Mouse (Mus musculus) heart, postnatal 0 days (tissue): ENCODE measurements at regions not wholly inside any gene's neighbourhood (a gene's known extent, or its start where the extent isn't known, plus 50 kb on each side); places are given as distances from the start of the nearest gene placed in this dataset.

Experiments used
- CTCF ChIP-seq: IDR thresholded peaks from 2 replicates; pipeline ENCODE4 v1.5.1; 2016; ENCODE audit warnings: antibody characterized with exemption, control low read depth, low read depth
- EP300 ChIP-seq: IDR thresholded peaks from 2 replicates; pipeline ENCODE4 v1.6.1; 2016; ENCODE audit warnings: antibody characterized with exemption, low read depth

DNA sequence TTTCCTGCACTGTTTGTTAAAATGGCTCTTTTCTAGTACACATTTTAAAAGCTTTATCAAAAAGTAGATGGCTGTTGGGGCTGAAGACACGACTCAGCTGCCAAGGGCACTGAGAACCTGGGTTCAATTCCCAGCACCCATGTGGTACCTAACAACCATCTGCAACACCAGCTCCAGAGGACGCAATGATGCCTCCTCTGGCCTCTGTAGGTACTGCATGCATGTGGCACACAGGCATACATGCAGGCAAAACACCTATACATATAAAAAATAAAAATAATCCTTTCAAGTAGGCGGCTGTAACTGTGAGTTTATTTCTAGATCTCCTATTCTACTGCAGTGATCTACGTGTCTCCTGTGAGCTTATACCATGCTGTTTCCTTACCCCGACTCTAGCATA lies 76.5 kb upstream of the Tank start:
- no peak for TF ChIP-seq CTCF
- no peak for TF ChIP-seq EP300
